15 mouse cellular contexts compared by ENCODE assay signal in genomic region chr14:54642224-54642944, GRCm38 (mm10). TPM values are rescaled to one million over a fixed set of nuclear protein-coding genes. Genes with fewer than 3 reads are reported as not detected.
A peak's percentile ranks its signal among the peaks of the same experiment; 100 is the strongest.
DNase-seq lines count a peak whose midpoint lies in the region; ATAC-seq and TF ChIP-seq lines count a peak whose summit lies in the region.
"Had no signal": no experiment of that assay in that cellular context is flagged by ENCODE, and none has a peak within 500 bp of the region (broad histone marks: within the 10 kb centered on the region; RNA-seq: fewer than 3 reads in every experiment).

No protein-coding gene starts in this region.

- no peaks in the 10 kb centered on the region for H3K9me3 ChIP-seq in forebrain, embryonic 10.5 days
- H3K9me3 ChIP-seq in forebrain, embryonic 12.5 days, result no peaks in the 10 kb centered on the region
- no peaks in the 10 kb centered on the region for H3K9me3 ChIP-seq in liver, embryonic 12.5 days (replicated peaks)
- no peaks in the 10 kb centered on the region for H3K9me3 ChIP-seq in hindbrain, embryonic 15.5 days
- no peaks in the 10 kb centered on the region for H3K9me3 ChIP-seq in midbrain, postnatal 0 days (ENCODE audit: low read length)
- H3K9me3 ChIP-seq: heart, embryonic 12.5 days; liver, embryonic 15.5 days had no signal

- H3K36me3 ChIP-seq in forebrain, embryonic 10.5 days (replicated peaks), result peaks cover 77% of the 10 kb centered on the region
- peaks cover 64% of the 10 kb centered on the region for H3K36me3 ChIP-seq in forebrain, embryonic 12.5 days (replicated peaks)
- peaks cover 56% of the 10 kb centered on the region for H3K36me3 ChIP-seq in liver, embryonic 12.5 days
- H3K36me3 ChIP-seq in hindbrain, embryonic 15.5 days, result peaks cover 52% of the 10 kb centered on the region
- H3K36me3 ChIP-seq in midbrain, postnatal 0 days (ENCODE audit: insufficient read depth, low read length), result peaks cover 53% of the 10 kb centered on the region

- H3K9ac ChIP-seq in forebrain, embryonic 12.5 days, result no peak overlapping the region
- no peak overlapping the region for H3K9ac ChIP-seq in liver, embryonic 12.5 days
- no peak overlapping the region for H3K9ac ChIP-seq in hindbrain, embryonic 15.5 days
- no peak overlapping the region for H3K9ac ChIP-seq in midbrain, postnatal 0 days (replicated peaks; ENCODE audit: low read length, poor library complexity, severe bottlenecking)

- H3K27ac ChIP-seq in forebrain, embryonic 10.5 days, result no peak overlapping the region
- H3K27ac ChIP-seq in forebrain, embryonic 12.5 days, result no peak overlapping the region
- H3K27ac ChIP-seq in liver, embryonic 12.5 days, result no peak overlapping the region
- H3K27ac ChIP-seq in hindbrain, embryonic 15.5 days (replicated peaks), result peak overlapping the region; percentile 45; the same call in 1 of the 2 replicates
- peak overlapping the region; percentile 43; the same call in 1 of the 2 replicates for H3K27ac ChIP-seq in midbrain, postnatal 0 days (ENCODE audit: low read depth, low read length)
- no peak overlapping the region for H3K27ac ChIP-seq in layer of hippocampus, adult 2 months

- TF ChIP-seq CTCF in midbrain, postnatal 0 days (IDR thresholded peaks at IDR 0.05), result no peak
- TF ChIP-seq CTCF in layer of hippocampus, adult 2 months (conservative IDR thresholded peaks at IDR 0.05), result no peak

- no peak for ATAC-seq in forebrain, embryonic 12.5 days (ENCODE audit: low FRiP score)
- ATAC-seq in liver, embryonic 12.5 days, result no peak
- no peak for ATAC-seq in hindbrain, embryonic 15.5 days (ENCODE audit: low FRiP score, low read depth)
- no peak for ATAC-seq in midbrain, postnatal 0 days (ENCODE audit: low FRiP score)

- H3K4me1 ChIP-seq in forebrain, embryonic 10.5 days, result peaks cover 29% of the 10 kb centered on the region
- peaks cover 22% of the 10 kb centered on the region for H3K4me1 ChIP-seq in forebrain, embryonic 12.5 days
- peaks cover 20% of the 10 kb centered on the region for H3K4me1 ChIP-seq in liver, embryonic 12.5 days
- H3K4me1 ChIP-seq in hindbrain, embryonic 15.5 days (replicated peaks), result peaks cover 30% of the 10 kb centered on the region
- peaks cover 9% of the 10 kb centered on the region; the same call in 1 of the 2 replicates for H3K4me1 ChIP-seq in midbrain, postnatal 0 days (ENCODE audit: insufficient read depth, low read length)

- no peak for DNase-seq in forebrain, embryonic 10.5 days (ENCODE audit: extremely low spot score, low spot score)
- no peak for DNase-seq in liver
- no peak for DNase-seq in midbrain, postnatal 0 days (ENCODE audit: low spot score)
- DNase-seq in layer of hippocampus, adult 2 months (ENCODE audit: low spot score in 2 of 2), result no peak
- no peak for DNase-seq in lung, postnatal 10 days

- peak overlapping the region; percentile 87; the same call in 1 of the 2 replicates for H3K4me3 ChIP-seq in forebrain, embryonic 10.5 days
- H3K4me3 ChIP-seq in forebrain, embryonic 12.5 days (replicated peaks), result no peak overlapping the region
- no peak overlapping the region for H3K4me3 ChIP-seq in liver, embryonic 12.5 days
- no peak overlapping the region for H3K4me3 ChIP-seq in hindbrain, embryonic 15.5 days
- no peak overlapping the region for H3K4me3 ChIP-seq in midbrain, postnatal 0 days (ENCODE audit: low read depth, low read length)
- no peak overlapping the region for H3K4me3 ChIP-seq in layer of hippocampus, adult 2 months

- H3K27me3 ChIP-seq in forebrain, embryonic 10.5 days (ENCODE audit: poor library complexity, severe bottlenecking), result no peaks in the 10 kb centered on the region
- H3K27me3 ChIP-seq in forebrain, embryonic 12.5 days, result no peaks in the 10 kb centered on the region
- H3K27me3 ChIP-seq in liver, embryonic 12.5 days (replicated peaks), result peaks cover 25% of the 10 kb centered on the region
- H3K27me3 ChIP-seq in hindbrain, embryonic 15.5 days, result no peaks in the 10 kb centered on the region
- no peaks in the 10 kb centered on the region for H3K27me3 ChIP-seq in midbrain, postnatal 0 days (ENCODE audit: insufficient read depth, low read length)
- H3K27me3 ChIP-seq: heart, embryonic 12.5 days had no signal

- 81% methylated on average over 25 of the region's 25 CpGs for WGBS in forebrain, embryonic 10.5 days
- WGBS in forebrain, embryonic 12.5 days, result 73% methylated on average over 25 of the region's 25 CpGs
- WGBS in liver, embryonic 12.5 days (ENCODE audit: insufficient replicate concordance), result 87% methylated on average over 25 of the region's 25 CpGs
- WGBS in hindbrain, embryonic 15.5 days, result 79% methylated on average over 25 of the region's 25 CpGs
- 76% methylated on average over 24 of the region's 25 CpGs for WGBS in midbrain, postnatal 0 days

- no peak overlapping the region for H3K4me2 ChIP-seq in forebrain, embryonic 12.5 days
- H3K4me2 ChIP-seq in liver, embryonic 12.5 days, result peak overlapping the region; percentile 100; the same call in 1 of the 2 replicates
- no peak overlapping the region for H3K4me2 ChIP-seq in hindbrain, embryonic 15.5 days
- H3K4me2 ChIP-seq in midbrain, postnatal 0 days (ENCODE audit: low read depth, low read length, poor library complexity, severe bottlenecking), result no peak overlapping the region

RNA-seq across cellular contexts. Expression of gene Cdh24, which starts 1.2 kb away (rescaled TPM):
- 4.7 and 5.4 TPM in 2 replicates for polyA plus RNA-seq in forebrain, embryonic 10.5 days (2016; fragmentation: Nextera tagmentation; extraction: Ambion mirVana)
- 9.8 and 10.7 TPM in 2 replicates for polyA plus RNA-seq in forebrain, embryonic 12.5 days (2016; fragmentation: Nextera tagmentation; extraction: Ambion mirVana)
- 0.61 and 1.0 TPM in 2 replicates for polyA plus RNA-seq in liver, embryonic 12.5 days (2016; fragmentation: Nextera tagmentation; extraction: Ambion mirVana)
- 12.2 and 12.6 TPM in 2 replicates for polyA plus RNA-seq in hindbrain, embryonic 15.5 days (2015; fragmentation: Nextera tagmentation; extraction: Ambion mirVana)
- 45.3 and 49.7 TPM in 2 replicates for total RNA-seq in midbrain, postnatal 0 days (2014; rRNA removed)
- 8.5 and 9.0 TPM in 2 replicates for polyA plus RNA-seq in midbrain, postnatal 0 days (2015; fragmentation: Nextera tagmentation; extraction: Ambion mirVana)
- 10 to 100 TPM; 22.5 to 27.5 TPM for total RNA-seq in layer of hippocampus, adult 2 months (2021)

RNA-seq across cellular contexts. Expression of gene Gm17606, which starts 1.6 kb away (rescaled TPM):
- not detected in 2 replicates for polyA plus RNA-seq in forebrain, embryonic 10.5 days (2016; fragmentation: Nextera tagmentation; extraction: Ambion mirVana)
- polyA plus RNA-seq in forebrain, embryonic 12.5 days (2016; fragmentation: Nextera tagmentation; extraction: Ambion mirVana), result not detected in 2 replicates
- not detected in 2 replicates for polyA plus RNA-seq in liver, embryonic 12.5 days (2016; fragmentation: Nextera tagmentation; extraction: Ambion mirVana)
- polyA plus RNA-seq in hindbrain, embryonic 15.5 days (2015; fragmentation: Nextera tagmentation; extraction: Ambion mirVana), result not detected in 2 replicates
- total RNA-seq in midbrain, postnatal 0 days (2014; rRNA removed), result not detected in 2 replicates
- polyA plus RNA-seq in midbrain, postnatal 0 days (2015; fragmentation: Nextera tagmentation; extraction: Ambion mirVana), result not detected in 2 replicates
- not detected for total RNA-seq in layer of hippocampus, adult 2 months (2021)
- total RNA-seq: adrenal gland, adult 8-10 months; gastrocnemius, postnatal 10 days; layer of hippocampus, adult 8-10 months had no signal
- polyA plus RNA-seq: heart, embryonic 12.5 days; kidney, embryonic 14.5 days; liver, embryonic 15.5 days; stomach, embryonic 14.5 days had no signal

RNA-seq across cellular contexts. Expression of gene Psmb11, which starts 21.2 kb away (rescaled TPM):
- 0.05 and 0.12 TPM in 2 replicates for polyA plus RNA-seq in forebrain, embryonic 10.5 days (2016; fragmentation: Nextera tagmentation; extraction: Ambion mirVana)
- polyA plus RNA-seq in forebrain, embryonic 12.5 days (2016; fragmentation: Nextera tagmentation; extraction: Ambion mirVana), result 0.04 TPM in 1 of 2 replicates, not detected in the other
- polyA plus RNA-seq in liver, embryonic 12.5 days (2016; fragmentation: Nextera tagmentation; extraction: Ambion mirVana), result not detected in 2 replicates
- not detected in 2 replicates for polyA plus RNA-seq in hindbrain, embryonic 15.5 days (2015; fragmentation: Nextera tagmentation; extraction: Ambion mirVana)
- not detected in 2 replicates for total RNA-seq in midbrain, postnatal 0 days (2014; rRNA removed)
- 0.27 TPM in 1 of 2 replicates, not detected in the other for polyA plus RNA-seq in midbrain, postnatal 0 days (2015; fragmentation: Nextera tagmentation; extraction: Ambion mirVana)
- under 1 TPM; 0.22 to 0.28 TPM for total RNA-seq in layer of hippocampus, adult 2 months (2021)
- total RNA-seq: adrenal gland, adult 8-10 months; gastrocnemius, postnatal 10 days had no signal
- polyA plus RNA-seq: heart, embryonic 12.5 days; kidney, embryonic 14.5 days; liver, embryonic 15.5 days had no signal

RNA-seq across cellular contexts. Expression of gene Psmb5, which starts 24.6 kb away (rescaled TPM):
- polyA plus RNA-seq in forebrain, embryonic 10.5 days (2016; fragmentation: Nextera tagmentation; extraction: Ambion mirVana), result 478 and 497 TPM in 2 replicates
- polyA plus RNA-seq in forebrain, embryonic 12.5 days (2016; fragmentation: Nextera tagmentation; extraction: Ambion mirVana), result 395 and 399 TPM in 2 replicates
- polyA plus RNA-seq in liver, embryonic 12.5 days (2016; fragmentation: Nextera tagmentation; extraction: Ambion mirVana), result 281 and 292 TPM in 2 replicates
- polyA plus RNA-seq in hindbrain, embryonic 15.5 days (2015; fragmentation: Nextera tagmentation; extraction: Ambion mirVana), result 441 and 446 TPM in 2 replicates
- 157 and 197 TPM in 2 replicates for total RNA-seq in midbrain, postnatal 0 days (2014; rRNA removed)
- 404 and 427 TPM in 2 replicates for polyA plus RNA-seq in midbrain, postnatal 0 days (2015; fragmentation: Nextera tagmentation; extraction: Ambion mirVana)
- total RNA-seq in layer of hippocampus, adult 2 months (2021), result 100 to 1,000 TPM; 199 to 218 TPM

RNA-seq across cellular contexts. Expression of gene 4931414P19Rik, which starts 36.6 kb away (rescaled TPM):
- polyA plus RNA-seq in forebrain, embryonic 10.5 days (2016; fragmentation: Nextera tagmentation; extraction: Ambion mirVana), result 9.5 and 11.0 TPM in 2 replicates
- polyA plus RNA-seq in forebrain, embryonic 12.5 days (2016; fragmentation: Nextera tagmentation; extraction: Ambion mirVana), result 9.0 and 9.2 TPM in 2 replicates
- polyA plus RNA-seq in liver, embryonic 12.5 days (2016; fragmentation: Nextera tagmentation; extraction: Ambion mirVana), result 3.7 and 4.1 TPM in 2 replicates
- polyA plus RNA-seq in hindbrain, embryonic 15.5 days (2015; fragmentation: Nextera tagmentation; extraction: Ambion mirVana), result 5.1 and 6.1 TPM in 2 replicates
- 4.6 and 8.7 TPM in 2 replicates for total RNA-seq in midbrain, postnatal 0 days (2014; rRNA removed)
- 2.2 and 2.8 TPM in 2 replicates for polyA plus RNA-seq in midbrain, postnatal 0 days (2015; fragmentation: Nextera tagmentation; extraction: Ambion mirVana)
- total RNA-seq in layer of hippocampus, adult 2 months (2021), result 1 to 10 TPM; 5.8 to 7.1 TPM

Comparison
In these comparisons a context has a peak if more than half of its experiments do, and no peak if none do; other contexts are left out.
1. H3K27ac ChIP-seq: peak in hindbrain, embryonic 15.5 days (single experiment) and midbrain, postnatal 0 days (single experiment); none in forebrain, embryonic 10.5 days (single experiment), forebrain, embryonic 12.5 days (single experiment), liver, embryonic 12.5 days (single experiment) and layer of hippocampus, adult 2 months (single experiment).